Mouse (Mus musculus) stomach, adult 2 months (tissue): ENCODE data around the gene Tyrobp. TPM values are rescaled to one million over a fixed set of nuclear protein-coding genes. Genes with fewer than 3 reads are reported as not detected.

ENCODE experiments used
- polyA plus RNA-seq: library from polyadenylated mRNA; depleted of rRNA; stranded (reverse); fragments of >200 nt; gene quantifications from 2 replicates; pipeline ENCODE4 v1.2.3, GENCODE M21; 2012; rRNA removed

The Tyrobp gene
- 38.9 and 55.7 TPM in 2 replicates for polyA plus RNA-seq

GRCm38 (mm10) chr7:30413596-30413995 is at the start of gene Tyrobp:
Gene Tyrobp, plus strand, starts transcription at chr7:30413760.

GRCm38 (mm10) chr7:30419561-30420499 is 6.3 kb downstream of the Tyrobp start, which contains the start of gene Hcst:
Gene Hcst, minus strand, starts transcription at chr7:30419854.

DNA sequence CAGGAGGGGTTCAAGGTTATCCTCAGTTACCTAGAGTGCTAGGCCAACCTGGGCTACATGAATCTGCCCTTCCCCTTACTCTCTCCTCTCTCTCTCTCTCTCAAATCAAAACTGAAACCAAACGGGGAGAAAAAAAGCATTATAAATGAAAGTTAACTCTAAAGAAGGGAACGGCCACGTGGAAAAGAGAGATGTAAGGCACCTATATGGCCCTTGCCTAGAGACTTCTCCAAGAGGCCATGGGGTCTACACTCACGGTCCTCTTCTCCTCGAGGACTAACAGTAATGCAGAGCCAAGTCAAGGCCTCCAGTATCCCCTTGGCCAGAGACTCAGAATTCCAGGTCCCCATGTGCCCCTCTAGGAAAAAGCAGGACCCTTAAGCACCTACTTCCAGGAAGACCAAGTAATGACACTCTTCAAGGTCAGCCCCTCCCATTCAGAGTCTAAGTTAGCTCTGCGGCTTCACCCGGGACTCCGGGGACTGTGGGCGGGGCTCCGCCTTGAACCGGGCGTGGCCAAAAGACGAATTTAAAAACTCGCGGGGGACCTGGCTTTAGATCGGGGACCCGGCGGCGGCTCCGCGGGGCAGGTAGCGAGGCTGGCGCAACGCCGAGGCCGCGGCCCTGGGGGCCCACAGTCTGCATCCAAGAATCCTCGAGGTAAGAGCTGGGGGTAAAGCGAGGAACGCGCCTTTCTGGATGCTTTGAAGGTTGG is 7.8 kb downstream of the Tyrobp start, which contains the start of gene Nfkbid:
Nfkbid (plus strand) TSS at position 558 of the 715 bp plus-strand sequence.

DNA sequence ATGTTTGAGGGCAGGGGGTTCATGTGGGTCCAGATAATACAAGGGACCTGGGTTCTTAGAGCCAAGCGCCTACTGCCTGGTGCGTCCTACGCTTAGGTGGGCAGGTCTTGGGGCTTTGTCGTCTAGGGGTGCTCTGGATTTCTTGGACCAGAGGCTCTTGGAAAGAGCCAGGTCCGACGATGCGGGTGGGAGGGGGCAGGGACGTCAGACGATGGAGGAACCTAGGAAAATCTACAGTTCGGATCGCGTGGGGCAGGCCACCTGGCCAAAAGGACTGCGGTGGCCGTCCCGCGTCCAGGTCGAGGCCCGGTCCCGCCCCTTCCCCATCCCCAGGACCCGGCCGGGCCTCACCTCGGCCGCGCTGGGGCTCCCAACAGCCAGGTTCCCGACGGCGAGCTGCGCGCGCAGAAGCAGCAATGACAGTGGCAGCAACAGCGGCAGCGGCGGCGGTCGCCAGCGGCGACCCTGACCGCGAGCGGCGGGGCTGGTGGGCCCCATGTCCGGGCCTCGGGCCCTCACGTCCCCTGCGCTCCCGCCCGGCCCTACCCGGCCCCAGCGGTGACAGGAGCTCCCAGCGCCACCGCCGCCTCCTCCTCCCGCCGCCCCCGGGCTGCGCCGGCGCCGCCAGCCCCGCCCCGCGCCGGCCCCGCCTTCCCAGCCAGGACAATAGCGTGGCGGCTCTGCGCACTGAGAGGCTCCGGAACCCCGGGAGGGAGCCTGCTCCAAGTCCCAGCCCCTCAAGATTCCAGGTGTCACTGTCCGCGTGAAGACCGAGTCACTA is 31.6 kb downstream of the Tyrobp start, which contains the start of gene Aplp1:
Aplp1 (minus strand) TSS at position 565 of the 781 bp plus-strand sequence.

DNA sequence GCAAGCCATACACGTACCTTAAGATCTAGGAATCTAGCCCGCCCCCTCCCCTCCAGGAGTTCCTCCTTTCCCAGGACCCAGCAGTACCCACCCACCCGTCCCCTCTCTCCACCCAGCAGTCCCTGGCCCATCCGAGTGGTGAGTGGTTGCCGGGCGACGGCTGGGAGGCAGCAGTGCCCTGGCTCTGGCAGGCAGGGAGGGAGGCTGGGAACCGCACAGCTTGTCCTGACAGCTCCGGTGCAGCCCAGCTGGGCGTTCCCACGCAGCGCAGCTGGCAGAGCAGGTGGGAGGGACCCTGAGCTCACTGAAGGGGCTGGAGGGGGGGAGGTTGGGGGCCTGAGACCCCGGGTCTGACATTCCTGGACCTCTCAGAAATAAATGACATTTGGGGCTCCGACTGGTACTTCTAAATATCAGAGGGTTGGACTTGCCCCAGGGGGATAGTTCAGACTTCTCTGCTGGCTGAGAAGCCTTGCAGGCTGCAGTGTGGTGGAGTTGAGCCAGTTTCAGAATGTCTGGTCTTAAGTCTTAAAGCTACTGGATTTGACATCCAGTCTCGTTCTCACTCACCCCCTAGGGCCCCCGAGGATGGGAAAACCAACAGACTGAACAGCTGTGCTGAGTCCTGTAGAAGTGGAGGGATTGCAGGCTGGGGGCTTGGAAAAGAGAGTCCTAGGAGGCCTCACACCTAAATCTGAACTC is 44.2 kb downstream of the Tyrobp start, which contains the start of the genes Kirrel2 and Nphs1:
Kirrel2 (minus strand) TSS at position 62 of the 702 bp plus-strand sequence.
Nphs1 (plus strand) TSS at position 687 of the 702 bp plus-strand sequence.

Other genes with a start within 250 kb of the Tyrobp start
- 0.55 and 0.75 TPM in 2 replicates for gene Zfp146, start 244.0 kb upstream of the Tyrobp start, polyA plus RNA-seq
- 23.0 and 23.2 TPM in 2 replicates for gene Cox7a1, start 229.6 kb upstream of the Tyrobp start, polyA plus RNA-seq
- 587 and 678 TPM in 2 replicates for gene Capns1, start 214.9 kb upstream of the Tyrobp start, polyA plus RNA-seq
- gene Polr2i, start 181.8 kb upstream of the Tyrobp start, polyA plus RNA-seq, result 44.5 and 70.3 TPM in 2 replicates
- gene Tbcb, start 181.5 kb upstream of the Tyrobp start, polyA plus RNA-seq, result 20.0 and 20.6 TPM in 2 replicates
- 0.12 TPM in 1 of 2 replicates, not detected in the other for gene Ovol3, start 178.0 kb upstream of the Tyrobp start, polyA plus RNA-seq
- gene Thap8, start 133.7 kb upstream of the Tyrobp start, polyA plus RNA-seq, result 0.05 TPM in 1 of 2 replicates, not detected in the other
- 13.0 and 13.2 TPM in 2 replicates for gene Wdr62, start 133.3 kb upstream of the Tyrobp start, polyA plus RNA-seq
- gene Clip3, start 122.0 kb upstream of the Tyrobp start, polyA plus RNA-seq, result 3.4 and 5.3 TPM in 2 replicates
- 99.1 and 118 TPM in 2 replicates for gene Alkbh6, start 105.0 kb upstream of the Tyrobp start, polyA plus RNA-seq
- gene Syne4, start 99.0 kb upstream of the Tyrobp start, polyA plus RNA-seq, result 17.5 and 30.2 TPM in 2 replicates
- gene E130208F15Rik, start 92.0 kb upstream of the Tyrobp start, polyA plus RNA-seq, result 0.36 and 0.42 TPM in 2 replicates
- gene Sdhaf1, start 89.9 kb upstream of the Tyrobp start, polyA plus RNA-seq, result 12.5 and 28.1 TPM in 2 replicates
- 14.6 and 17.1 TPM in 2 replicates for gene Lrfn3, start 51.0 kb upstream of the Tyrobp start, polyA plus RNA-seq
- gene Hcst, start 6.1 kb downstream of the Tyrobp start, polyA plus RNA-seq, result 3.8 and 16.6 TPM in 2 replicates
- 2.3 and 3.7 TPM in 2 replicates for gene Nfkbid, start 8.0 kb downstream of the Tyrobp start, polyA plus RNA-seq
- gene Aplp1, start 31.8 kb downstream of the Tyrobp start, polyA plus RNA-seq, result 30.9 and 40.1 TPM in 2 replicates
- gene Kirrel2, start 43.9 kb downstream of the Tyrobp start, polyA plus RNA-seq, result 0.42 and 2.0 TPM in 2 replicates
- gene Nphs1, start 44.6 kb downstream of the Tyrobp start, polyA plus RNA-seq, result 0.12 and 0.32 TPM in 2 replicates
- 0.15 TPM in 1 of 2 replicates, not detected in the other for gene Prodh2, start 79.9 kb downstream of the Tyrobp start, polyA plus RNA-seq
- 4.7 and 6.1 TPM in 2 replicates for gene Arhgap33, start 121.3 kb downstream of the Tyrobp start, polyA plus RNA-seq
- 129 and 132 TPM in 2 replicates for gene Hspb6, start 138.4 kb downstream of the Tyrobp start, polyA plus RNA-seq
- gene Proser3, start 138.5 kb downstream of the Tyrobp start, polyA plus RNA-seq, result 3.4 and 3.9 TPM in 2 replicates
- 14.3 and 19.7 TPM in 2 replicates for gene Lin37, start 146.1 kb downstream of the Tyrobp start, polyA plus RNA-seq
- 32.7 and 35.6 TPM in 2 replicates for gene U2af1l4, start 149.5 kb downstream of the Tyrobp start, polyA plus RNA-seq
- 0.66 and 0.85 TPM in 2 replicates for gene Gm49396, start 149.6 kb downstream of the Tyrobp start, polyA plus RNA-seq
- 70.1 and 76.5 TPM in 2 replicates for gene Psenen, start 149.9 kb downstream of the Tyrobp start, polyA plus RNA-seq
- gene Igflr1, start 151.7 kb downstream of the Tyrobp start, polyA plus RNA-seq, result 4.5 and 5.3 TPM in 2 replicates
- 17.8 and 24.6 TPM in 2 replicates for gene Kmt2b, start 175.0 kb downstream of the Tyrobp start, polyA plus RNA-seq
- 3.6 and 4.9 TPM in 2 replicates for gene Zbtb32, start 185.1 kb downstream of the Tyrobp start, polyA plus RNA-seq
- 4.0 TPM in 2 replicates for gene Upk1a, start 199.1 kb downstream of the Tyrobp start, polyA plus RNA-seq
- 263 and 306 TPM in 2 replicates for gene Cox6b1, start 212.4 kb downstream of the Tyrobp start, polyA plus RNA-seq
- not detected in 2 replicates for gene Etv2, start 222.1 kb downstream of the Tyrobp start, polyA plus RNA-seq
- gene Rbm42, start 236.6 kb downstream of the Tyrobp start, polyA plus RNA-seq, result 42.7 and 58.2 TPM in 2 replicates